Comparison of ENCODE assay signal across 8 mouse cellular contexts in the genomic region with DNA sequence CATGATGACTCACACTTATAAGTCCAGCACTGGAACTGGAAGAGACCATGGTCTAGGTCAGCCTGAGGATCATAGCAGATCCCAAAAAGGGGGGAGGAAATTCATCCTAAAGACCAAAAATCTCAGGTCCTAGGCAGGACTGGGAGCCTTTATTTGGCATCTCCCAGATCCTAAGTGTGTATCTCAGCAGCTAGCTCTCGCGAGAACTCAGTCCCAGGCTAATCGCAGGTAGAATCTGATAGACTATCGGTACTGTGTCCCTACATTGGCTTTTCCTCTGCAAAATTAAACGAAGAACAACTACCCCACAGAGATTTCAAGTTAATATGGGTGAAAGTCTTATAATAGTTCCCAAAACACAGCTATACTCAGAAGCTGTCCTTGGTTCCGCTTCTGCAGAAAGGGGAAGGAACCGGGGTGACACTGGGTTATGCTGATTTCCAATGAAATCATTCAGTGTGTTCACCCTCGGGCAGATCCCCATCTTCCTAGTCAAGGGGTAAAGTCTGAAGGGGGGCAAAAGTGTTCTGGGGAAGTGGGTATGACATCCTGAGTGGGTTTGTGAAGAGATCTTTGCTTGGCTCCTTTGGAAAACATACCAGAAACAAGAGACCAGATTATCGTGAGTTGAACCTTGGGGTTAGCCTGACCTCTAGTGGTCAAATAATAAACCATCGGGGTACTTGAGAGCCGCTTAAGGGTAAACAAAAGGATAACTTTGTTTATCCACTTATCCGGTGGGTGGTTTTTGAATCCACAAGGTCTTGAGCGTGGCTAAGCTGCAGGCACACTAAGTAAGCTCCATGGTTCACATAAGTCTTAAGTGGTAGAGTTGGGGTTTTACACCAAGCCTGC. TPM values are rescaled to one million over a fixed set of nuclear protein-coding genes. Genes with fewer than 3 reads are reported as not detected.
DNase-seq lines count a peak whose midpoint lies in the region; ATAC-seq lines count a peak whose summit lies in the region.

No protein-coding gene starts in this region.

- H3K9me3 ChIP-seq in forebrain, embryonic 16.5 days (ENCODE audit: control insufficient read depth, low read length): no peaks in the 10 kb centered on the region
- no peaks in the 10 kb centered on the region for H3K9me3 ChIP-seq in kidney, embryonic 15.5 days (replicated peaks)

- no peak overlapping the region for H3K9ac ChIP-seq in forebrain, embryonic 16.5 days (replicated peaks; ENCODE audit: low read depth, low read length)
- H3K9ac ChIP-seq in kidney, embryonic 15.5 days: no peak overlapping the region

- no peak overlapping the region for H3K4me3 ChIP-seq in forebrain, embryonic 16.5 days (replicated peaks; ENCODE audit: low read length)
- no peak overlapping the region for H3K4me3 ChIP-seq in kidney, embryonic 15.5 days (replicated peaks)

- peak; percentile 23 for DNase-seq in gastrocnemius, adult 18-20 months (ENCODE audit: low spot score)
- DNase-seq in gastrocnemius, postnatal 10 days: no peak
- peak; percentile 85 for DNase-seq in CD4-positive, CD25-positive, alpha-beta regulatory T cell, adult 2 months (ENCODE audit: low read depth, low spot score)
- DNase-seq in c-Kit-positive CD71-negative TER-119-negative erythroid progenitor cells, embryonic 14.5 days (ENCODE audit: low read depth): peak; percentile 58
- peak; percentile 61 for DNase-seq in lung, postnatal 25 days (ENCODE audit: low spot score)
- peak; percentile 17 for DNase-seq in right cerebral cortex, postnatal 4 days

- peak; percentile 77 for ATAC-seq in forebrain, embryonic 16.5 days
- 0 out of 2 replicates have a peak, but pooled peaks have one; percentile 43 for ATAC-seq in kidney, embryonic 15.5 days (replicated peaks; ENCODE audit: low FRiP score)

- no peaks in the 10 kb centered on the region for H3K4me1 ChIP-seq in forebrain, embryonic 16.5 days (replicated peaks; ENCODE audit: control insufficient read depth, insufficient read depth, low read length)
- no peaks in the 10 kb centered on the region for H3K4me1 ChIP-seq in kidney, embryonic 15.5 days

- H3K27me3 ChIP-seq in forebrain, embryonic 16.5 days (replicated peaks; ENCODE audit: control insufficient read depth, insufficient read depth, low read length): no peaks in the 10 kb centered on the region
- no peaks in the 10 kb centered on the region; the same call in 1 of the 2 replicates for H3K27me3 ChIP-seq in kidney, embryonic 15.5 days

- H3K36me3 ChIP-seq in forebrain, embryonic 16.5 days (ENCODE audit: control insufficient read depth, insufficient read depth): no peaks in the 10 kb centered on the region
- no peaks in the 10 kb centered on the region for H3K36me3 ChIP-seq in kidney, embryonic 15.5 days

- 43% methylated on average over 13 of the region's 13 CpGs for WGBS in forebrain, embryonic 16.5 days
- WGBS in kidney, embryonic 15.5 days: 48% methylated on average over 13 of the region's 13 CpGs

- H3K27ac ChIP-seq in forebrain, embryonic 16.5 days (ENCODE audit: low read length): no peak overlapping the region
- no peak overlapping the region for H3K27ac ChIP-seq in kidney, embryonic 15.5 days

- H3K4me2 ChIP-seq in forebrain, embryonic 16.5 days (ENCODE audit: low read length): 0 out of 2 replicates have a peak overlapping the region, but pooled peaks have one; percentile 25
- no peak overlapping the region for H3K4me2 ChIP-seq in kidney, embryonic 15.5 days

RNA-seq across cellular contexts. Expression of a gene that starts 45.5 kb away (rescaled TPM):
- 10 to 100 TPM; 23.4 to 24.5 TPM for total RNA-seq in gastrocnemius, adult 18-20 months (2021)
- total RNA-seq in gastrocnemius, postnatal 10 days (2021): 10 to 100 TPM; 31.4 to 38.8 TPM
- polyA plus RNA-seq in forebrain, embryonic 16.5 days (2015; fragmentation: Nextera tagmentation; extraction: Ambion mirVana): 26.9 and 28.2 TPM in 2 replicates
- polyA plus RNA-seq in kidney, embryonic 15.5 days (2015; fragmentation: Nextera tagmentation; extraction: Ambion mirVana): 30.6 and 31.9 TPM in 2 replicates
